Mouse (Mus musculus): Measurements from ENCODE around the gene Gmds.

Gene Gmds

DNA sequence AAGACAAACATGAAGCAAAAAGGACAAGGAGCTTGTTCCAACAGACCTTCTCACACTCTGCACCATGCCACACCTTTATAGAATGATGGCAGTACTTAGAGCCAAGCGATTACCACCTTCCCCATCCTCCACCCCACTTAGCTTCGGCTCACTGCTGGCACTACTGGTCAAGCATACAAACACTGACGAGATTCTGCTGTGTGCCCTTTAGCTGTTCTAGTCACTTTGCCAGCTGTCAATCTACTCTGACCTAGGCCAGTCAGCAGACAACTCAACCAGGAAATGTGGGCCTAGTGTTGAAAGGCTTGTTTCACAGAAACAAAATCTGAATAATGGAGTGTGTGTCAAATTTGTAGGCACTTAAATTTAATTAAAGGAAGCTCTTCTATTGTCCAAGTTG lies 464.1 kb downstream of the Gmds start:
- DNase-seq (ENCODE audit: low spot score) = no peak

DNA sequence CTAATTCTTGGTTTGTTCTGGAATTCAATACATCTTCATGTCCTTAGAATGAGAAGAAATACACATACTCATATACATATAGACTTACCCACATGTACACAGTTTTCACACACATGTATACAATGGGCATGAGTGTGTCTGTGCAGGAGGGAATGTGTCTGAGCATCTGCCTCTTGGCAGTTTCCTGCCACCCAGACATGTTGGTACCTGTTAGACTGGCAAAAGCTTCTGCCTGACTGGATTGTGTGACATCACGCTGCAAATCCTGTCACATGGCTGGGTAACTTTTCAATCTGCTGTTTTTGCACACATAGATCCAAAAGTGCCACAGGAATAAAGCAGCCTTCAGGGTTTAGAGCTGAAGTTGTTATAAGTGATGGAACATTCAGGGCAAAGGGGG lies 465.3 kb downstream of the Gmds start:
- no peak for DNase-seq (ENCODE audit: low spot score)

DNA sequence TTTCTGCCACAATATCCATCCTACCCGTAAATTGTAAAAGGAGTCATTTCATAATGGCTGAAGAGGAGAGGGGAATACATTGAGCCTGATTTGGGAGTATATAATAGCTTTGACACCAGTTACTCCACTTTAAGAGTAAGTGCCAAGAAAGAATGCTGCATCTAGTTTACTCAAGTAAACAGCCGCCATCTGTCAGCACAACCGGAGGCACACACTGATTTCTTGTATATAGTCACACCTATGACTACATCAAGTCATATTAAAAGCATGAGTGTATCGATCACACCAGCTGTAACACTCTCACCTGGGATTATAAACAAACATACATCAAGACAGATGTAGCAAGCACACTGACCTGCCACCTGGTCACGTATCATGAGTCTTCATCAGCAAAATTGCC lies 473.8 kb downstream of the Gmds start:
- DNase-seq (ENCODE audit: low spot score) = no peak

DNA sequence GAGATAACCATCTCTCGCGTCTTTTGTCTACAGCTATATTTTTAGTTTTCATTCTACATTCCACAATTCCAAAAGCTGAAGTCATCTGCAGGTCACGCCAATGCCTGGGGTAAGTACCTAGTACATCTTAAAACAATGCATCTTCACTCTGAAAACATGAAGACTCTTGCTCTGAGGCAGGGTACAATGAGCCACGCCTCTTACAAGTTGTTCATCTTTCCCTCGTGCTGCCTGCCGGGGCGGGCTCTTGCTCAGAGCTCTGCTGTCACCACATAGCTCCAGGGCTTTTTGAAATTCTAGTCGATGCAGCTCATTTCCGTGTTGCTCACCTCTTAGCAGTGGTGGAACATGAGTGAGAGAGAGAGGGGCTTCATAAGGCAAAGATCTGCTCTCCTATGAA lies 475.1 kb downstream of the Gmds start:
- DNase-seq (ENCODE audit: low spot score) = no peak

DNA sequence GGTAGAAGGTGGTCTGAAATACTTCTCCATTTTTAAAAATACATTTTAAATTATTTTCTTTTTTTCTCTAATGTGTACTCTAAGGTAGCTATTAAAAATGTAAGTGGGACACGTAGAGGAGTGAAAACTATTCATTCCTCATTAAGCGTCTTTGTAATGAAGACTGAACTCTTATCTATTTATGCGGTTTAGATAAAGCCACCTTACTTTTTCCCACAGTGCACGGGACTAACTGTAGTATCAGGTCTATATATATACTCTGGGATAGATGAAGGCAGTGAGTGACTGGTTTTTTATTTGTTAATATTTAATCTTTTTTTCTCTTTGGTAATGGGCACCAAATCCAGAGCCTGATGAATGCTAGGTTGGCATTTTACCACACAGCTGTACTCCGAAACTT lies 478.3 kb downstream of the Gmds start:
- no peak for DNase-seq (ENCODE audit: low spot score)

DNA sequence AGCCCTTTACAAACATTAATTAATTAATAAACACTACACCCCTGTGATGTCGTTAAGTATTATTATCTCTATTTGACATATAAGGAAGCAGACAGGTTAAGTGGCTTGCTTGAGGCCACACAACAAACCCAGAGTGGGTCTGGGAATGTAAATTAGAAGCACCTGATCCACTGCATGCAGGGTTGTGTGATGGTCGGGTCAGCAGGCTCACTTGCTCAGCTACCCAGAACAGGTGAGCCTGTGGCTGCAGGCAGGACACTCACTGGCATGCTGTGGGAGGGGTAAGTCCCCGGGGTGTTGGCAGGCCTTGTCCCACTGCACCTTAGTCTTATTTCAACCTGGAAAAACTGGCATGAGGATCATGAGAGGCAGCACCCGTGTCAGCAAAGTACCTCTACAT lies 484.5 kb downstream of the Gmds start:
- DNase-seq (ENCODE audit: low spot score) = no peak

DNA sequence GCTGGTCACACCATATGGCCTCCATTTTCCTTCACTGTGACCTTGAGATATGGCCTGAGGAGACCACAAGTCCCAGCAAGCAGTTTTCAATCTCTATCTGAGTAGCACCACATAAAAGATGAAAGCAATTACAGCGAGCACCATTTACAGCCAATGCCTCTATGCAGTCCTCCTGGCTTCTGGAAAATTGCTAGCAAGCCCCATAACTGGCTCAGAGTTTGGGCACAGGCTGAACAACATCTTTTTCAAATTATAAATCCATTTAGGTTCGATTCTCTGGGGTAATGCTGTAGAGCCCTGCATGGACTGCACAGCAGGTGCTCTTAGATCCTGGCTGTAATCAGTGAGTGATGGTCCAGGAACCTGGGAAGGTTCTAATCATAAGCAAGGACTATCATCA lies 485.0 kb downstream of the Gmds start:
- DNase-seq (ENCODE audit: low spot score) = no peak

DNA sequence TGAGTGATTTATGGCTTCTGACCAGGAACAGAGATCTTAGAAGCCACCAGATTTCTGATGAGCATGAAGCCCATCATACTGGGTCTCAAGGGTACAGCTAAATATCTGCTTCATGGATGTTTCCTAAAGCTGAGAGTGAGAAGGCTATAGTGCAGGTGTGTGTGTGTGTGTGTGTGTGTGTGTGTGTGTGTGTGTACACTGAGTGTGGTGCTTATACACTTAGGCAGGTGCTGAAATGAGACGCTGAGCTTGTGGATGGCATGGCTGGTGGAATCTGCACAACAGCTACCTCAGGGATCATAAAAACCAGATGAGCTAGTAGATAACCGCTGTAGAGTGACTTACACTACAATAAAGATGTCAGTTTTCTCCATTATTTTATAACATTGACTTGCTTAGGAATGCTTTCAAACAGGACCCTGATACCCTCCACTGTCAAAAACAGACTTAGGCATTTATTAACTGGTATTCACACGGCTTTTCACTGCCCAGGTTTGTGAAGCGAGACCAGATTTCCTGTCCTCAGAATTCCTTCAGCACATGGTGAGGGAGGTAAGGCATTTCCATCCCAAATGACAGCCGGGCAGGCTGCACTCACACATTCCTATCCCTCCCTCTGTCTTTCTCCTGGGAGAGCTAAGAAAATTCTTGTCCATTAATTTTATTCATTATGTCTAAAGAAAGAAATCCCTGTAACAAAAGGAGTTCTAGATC lies 489.1 kb downstream of the Gmds start:
- DNase-seq (ENCODE audit: low spot score) = no peak

DNA sequence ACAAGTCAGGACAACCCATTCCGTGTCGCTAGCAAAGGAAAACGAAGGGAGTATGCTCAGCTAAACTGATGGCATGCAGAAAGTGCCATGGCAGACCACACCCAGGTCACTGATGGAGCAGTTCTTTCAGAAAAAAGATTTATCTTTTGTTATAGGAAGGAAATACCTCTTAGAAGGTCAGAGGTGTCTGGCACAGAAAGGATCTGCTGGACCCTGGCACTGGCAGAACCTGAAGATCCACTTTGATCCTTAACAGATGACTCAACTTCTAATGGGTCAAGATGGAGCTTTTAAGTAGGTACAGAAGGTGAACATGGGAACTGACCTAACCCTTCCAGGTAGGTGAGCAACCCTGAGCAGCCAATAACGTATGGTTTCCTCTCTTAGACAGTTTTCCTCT lies 502.7 kb downstream of the Gmds start:
- no peak for DNase-seq (ENCODE audit: low spot score)

DNA sequence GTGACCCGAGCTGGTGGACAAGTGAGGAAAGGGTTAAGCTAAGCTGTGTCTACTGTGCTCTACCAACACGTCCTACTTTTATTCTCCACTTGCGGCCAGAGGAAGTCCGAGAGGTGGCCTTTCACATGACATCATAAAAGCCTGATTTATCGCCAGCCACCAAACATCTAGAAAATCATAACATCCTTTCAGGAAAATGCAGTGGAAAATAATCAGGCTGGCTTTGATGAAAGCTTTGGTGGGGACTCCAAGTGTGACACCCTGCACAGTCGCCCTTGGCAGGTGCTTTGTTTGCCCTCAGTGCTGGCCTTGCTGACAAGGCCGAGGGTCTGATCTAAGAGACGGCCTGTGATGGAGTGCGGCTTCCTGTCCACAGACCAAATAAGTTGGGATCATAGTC lies 508.2 kb downstream of the Gmds start:
- DNase-seq (ENCODE audit: low spot score) = no peak

DNA sequence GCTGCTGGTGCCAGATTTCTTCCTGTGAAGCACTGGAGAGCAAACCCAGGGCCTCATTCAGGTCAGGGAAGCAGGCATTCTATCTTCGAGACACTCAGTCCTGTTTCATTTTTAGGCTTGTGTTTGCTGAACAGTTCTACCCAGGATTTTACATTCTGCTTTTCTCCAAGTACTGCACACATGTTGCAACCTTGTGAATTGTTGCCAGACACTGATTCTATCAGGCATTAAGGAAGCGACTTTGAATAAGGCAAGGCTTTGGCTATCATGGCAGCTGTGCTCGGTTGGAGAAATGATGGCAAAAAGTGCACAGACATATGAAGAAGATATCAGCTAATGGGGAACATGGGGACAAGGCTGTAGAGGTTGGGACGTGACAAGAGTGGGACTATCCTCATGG lies 510.1 kb downstream of the Gmds start:
- no peak for DNase-seq (ENCODE audit: low spot score)

DNA sequence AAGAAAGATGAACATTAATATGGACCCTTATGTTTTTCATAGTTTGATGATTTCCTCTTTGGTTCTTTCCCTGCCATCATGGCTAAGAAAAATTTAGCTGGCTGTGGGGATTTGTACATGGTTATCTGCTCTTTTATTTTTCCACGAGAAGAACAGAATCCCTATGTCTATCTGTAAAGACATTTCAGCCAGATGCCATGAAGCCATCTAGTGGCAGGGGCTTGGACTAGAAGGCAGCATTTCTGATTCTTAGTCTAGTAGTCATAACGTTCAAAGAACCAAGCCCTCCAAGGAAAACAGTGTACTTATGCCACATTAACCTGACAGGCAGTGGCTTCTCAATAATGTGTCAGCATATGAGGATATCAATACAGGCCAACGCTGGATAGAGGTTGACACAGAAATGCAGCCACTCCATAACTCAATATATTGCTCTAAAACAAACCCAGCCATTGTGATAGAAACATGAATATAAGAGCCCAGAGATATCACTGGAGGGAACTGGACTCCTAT lies 510.7 kb downstream of the Gmds start:
- DNase-seq (ENCODE audit: low spot score) = no peak

DNA sequence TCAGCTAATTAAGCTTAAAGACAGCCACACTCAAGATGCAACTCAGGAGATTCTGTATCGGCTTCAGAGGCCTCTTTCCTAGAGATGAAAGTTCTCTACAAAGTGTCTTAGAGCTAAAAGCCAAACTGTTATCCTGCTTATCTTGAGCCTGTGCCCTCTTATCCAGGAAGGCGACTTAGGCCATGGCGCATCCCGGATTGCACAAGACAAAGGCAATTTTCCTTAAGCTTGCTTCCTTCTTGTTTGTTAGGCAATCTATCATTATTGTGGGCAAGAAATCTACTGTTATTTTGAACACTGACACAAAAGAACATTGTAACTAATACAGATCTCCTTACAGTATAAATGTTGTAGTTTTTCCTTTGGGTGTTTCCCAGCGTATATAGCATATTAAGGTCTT lies 511.4 kb downstream of the Gmds start:
- no peak for DNase-seq (ENCODE audit: low spot score)

DNA sequence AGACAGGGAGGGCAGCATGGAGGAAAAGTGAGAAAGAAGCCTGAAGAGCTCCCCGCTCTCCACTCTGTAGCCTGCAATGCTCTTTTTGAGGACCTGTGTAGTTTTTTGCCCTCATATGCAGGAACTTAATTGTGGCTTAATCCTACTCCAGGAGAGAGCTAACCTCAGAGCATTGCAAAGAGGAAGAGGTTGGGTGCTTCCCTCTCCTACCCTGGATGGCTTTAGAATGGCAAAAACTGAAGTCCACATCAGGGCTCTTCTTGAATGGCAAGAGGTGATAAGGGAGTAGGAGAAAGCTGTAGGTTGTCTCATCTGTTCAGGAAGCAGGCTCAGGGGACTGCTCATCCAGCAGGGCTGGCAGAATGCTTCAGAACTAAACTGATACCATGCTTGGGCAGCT lies 513.4 kb downstream of the Gmds start:
- DNase-seq (ENCODE audit: low spot score) = no peak

DNA sequence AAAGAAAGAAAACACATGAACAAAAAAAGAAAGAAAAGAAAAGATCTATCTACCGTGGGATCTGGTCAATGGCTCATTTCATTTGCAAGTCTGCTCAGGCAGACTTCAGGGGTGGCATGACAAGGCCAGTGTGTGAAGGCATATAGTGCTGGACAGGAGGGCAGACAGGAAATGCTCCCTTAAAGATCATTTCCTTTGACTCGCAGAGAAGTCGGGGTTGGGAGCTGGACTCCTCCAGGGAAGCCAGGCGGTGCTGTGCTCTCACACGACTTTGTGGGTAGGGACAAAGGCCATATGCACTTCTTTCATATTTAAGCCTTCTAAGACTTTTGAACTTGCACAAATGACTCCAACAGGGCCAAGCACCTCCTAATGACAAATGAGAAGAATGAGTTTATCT lies 515.2 kb downstream of the Gmds start:
- DNase-seq (ENCODE audit: low spot score) = no peak

DNA sequence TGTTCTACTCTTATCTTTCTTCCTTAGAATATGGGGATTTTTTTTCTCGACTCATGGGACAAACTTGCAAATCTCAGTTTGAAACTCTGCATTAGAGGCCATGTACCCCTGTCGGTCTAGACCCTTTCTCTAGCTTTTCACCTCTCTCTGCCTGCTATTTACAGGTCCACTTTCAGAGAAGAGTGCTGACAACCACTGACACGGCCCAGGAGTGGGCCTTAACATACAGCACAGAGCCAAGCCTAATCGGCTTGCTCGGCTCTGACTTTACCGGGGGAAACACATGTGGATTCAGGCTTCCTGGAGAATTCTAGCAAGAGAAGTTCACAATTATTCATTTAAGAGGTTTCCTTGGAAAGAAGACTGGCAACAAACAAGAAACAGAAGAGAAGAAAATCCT lies 517.5 kb downstream of the Gmds start:
- no peak for DNase-seq (ENCODE audit: low spot score)

DNA sequence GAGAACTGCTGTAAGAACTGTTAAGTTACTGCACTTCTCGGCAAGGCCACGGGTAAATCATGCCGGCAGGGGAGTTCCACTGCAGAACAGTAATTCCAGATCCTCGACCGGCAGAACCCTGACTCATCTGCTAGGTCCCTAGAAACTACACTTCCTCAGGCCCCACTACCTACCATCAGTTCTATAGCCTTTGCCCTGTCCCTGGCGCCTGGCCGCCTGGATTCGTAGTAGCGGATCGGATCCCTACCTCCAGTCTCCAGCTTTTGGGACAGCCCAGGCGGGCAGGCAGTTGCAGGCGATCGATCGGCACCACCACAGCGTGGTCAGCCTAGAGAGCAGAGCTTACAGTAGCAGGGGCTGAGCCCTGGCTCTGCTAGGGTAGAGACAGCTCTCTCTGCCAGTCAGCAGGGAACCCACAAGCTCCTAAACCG lies 517.9 kb downstream of the Gmds start:
- no peak for DNase-seq (ENCODE audit: low spot score)

DNA sequence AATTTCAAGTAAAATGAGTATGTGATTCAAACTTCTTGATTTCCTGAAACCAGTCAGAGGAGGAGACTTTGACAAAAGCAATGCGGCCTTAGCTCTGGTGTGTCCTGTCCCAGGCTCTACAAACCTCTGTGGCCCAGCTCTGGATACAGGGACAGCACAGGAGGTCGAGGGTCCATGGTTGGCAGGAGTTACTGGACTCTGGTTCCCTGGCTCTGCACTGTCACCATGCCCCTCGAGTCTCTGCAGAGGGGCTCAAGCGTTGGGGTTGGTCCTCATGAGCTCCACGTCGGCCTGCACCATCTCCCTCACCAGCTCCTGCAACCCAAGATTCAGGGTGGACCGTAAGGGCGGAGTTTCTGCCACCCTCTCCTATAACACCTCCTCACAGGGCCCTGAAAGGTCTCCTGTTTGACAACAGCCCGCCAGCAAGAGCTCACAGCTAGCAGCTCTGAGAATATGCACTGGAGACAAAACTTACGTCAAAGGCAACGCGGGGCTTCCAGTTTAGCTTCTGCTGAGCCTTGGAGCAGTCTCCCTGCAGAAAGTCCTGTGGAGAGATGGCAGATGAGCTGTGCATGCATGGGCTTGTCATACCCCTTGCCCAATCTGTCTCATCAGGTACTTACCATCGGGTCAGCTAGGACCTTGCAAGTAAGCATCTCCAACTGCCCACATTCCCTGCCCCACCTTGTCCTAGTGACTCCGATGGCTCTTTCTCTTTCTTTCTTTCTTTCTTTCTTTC lies 518.7 kb downstream of the Gmds start:
- DNase-seq (ENCODE audit: low spot score) = no peak

DNA sequence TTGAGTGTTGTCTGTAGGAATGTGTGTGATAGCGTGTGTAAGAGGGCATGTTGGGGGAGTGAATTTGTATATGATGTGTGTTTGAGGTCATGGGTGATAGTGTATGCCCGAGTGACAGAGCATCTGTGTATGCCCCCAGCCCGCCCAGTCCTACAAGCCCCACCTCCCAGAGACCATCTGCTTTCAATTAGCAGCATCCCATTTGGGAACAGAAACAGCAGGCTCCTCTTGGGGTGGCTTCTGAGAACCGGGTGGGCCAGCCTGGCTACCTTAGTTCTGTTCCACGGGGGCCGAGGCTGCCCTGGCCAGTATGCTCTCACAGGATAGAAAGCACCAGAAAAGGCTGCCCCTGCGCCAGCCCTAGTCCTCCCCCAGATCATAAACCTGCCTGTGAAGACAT lies 520.2 kb downstream of the Gmds start:
- no peak for DNase-seq (ENCODE audit: low spot score)

DNA sequence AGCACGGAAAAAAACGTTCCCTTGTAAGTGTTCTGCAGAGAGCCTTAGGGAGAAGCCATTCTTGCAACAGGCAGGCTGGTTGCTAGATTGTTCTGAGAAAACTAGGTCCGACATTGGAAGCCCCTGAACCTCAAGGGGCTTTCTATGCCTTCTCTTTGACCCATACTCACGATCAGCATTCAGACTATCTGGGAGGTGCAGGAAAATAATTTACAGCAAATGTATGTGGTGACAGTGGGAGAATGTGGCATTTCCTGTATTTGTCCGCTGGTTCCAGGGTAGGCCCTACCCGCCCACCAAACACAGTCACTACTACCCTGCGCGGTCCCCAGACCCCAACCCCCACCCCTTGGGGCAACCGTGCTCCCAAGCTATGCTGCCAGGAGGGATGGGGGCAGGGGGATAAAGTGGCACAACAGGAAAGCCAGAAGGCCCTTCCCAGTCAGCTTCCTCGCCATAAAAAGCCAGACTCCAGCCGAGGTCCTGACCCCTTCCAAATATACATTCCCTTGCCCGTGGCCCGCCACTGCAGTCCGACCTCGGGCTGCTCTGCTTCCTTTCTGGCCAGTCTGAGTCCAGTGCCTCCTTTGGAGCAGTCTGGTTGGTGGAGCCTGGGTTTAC lies 523.0 kb downstream of the Gmds start:
- no peak for DNase-seq (ENCODE audit: low spot score)

DNA sequence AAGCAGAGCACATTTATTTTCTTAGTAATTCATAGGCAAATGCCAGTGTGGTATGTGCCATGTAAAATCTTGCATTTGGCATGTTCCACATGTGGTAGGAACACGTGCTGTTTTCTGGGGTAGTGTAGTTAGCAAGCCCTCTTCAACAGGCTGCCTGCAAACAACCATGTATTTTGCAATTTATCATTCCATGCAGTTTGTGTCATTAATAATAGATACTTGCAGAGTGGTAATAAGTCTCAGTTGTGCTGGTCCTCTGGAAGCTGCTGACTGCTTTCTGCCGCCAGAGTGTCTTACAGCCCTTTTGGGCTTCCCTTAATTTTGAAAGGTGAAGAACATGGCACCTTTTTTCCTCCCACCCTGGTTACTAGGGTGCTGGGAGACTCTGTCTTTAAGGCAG lies 525.8 kb downstream of the Gmds start:
- no peak for DNase-seq (ENCODE audit: low spot score)

DNA sequence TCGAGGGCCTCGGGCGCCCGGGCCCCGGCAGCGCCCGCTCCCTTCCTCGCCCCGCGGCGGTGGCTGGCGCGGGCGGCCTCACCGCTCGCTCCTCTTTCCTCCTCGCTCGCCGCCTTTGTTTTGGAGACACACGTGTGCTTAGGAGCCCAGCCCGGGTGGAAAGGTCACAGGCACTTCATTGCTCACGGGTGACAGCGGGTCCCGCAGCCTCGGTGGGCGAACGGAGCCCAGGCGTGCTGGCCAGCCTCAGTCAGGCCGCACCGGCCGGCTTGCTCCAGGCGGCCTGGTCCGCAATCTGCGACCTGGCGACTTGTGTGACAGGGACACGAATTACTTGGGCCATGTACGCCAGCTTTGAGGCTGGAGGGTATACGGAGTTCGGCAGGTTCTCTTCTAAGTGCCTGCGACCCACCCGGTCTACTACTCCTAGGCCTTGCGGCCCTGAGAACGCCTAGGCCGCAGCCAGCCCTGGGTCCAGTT lies 527.0 kb downstream of the Gmds start:
- no peak for DNase-seq (ENCODE audit: low spot score)
